Mouse (Mus musculus): Measurements from ENCODE around the gene Cog6. TPM values are rescaled to one million over a fixed set of nuclear protein-coding genes. Genes with fewer than 3 reads are reported as not detected.

The Cog6 gene
- total RNA-seq, 1 experiment from 2014 or later: 39.0 TPM

DNA sequence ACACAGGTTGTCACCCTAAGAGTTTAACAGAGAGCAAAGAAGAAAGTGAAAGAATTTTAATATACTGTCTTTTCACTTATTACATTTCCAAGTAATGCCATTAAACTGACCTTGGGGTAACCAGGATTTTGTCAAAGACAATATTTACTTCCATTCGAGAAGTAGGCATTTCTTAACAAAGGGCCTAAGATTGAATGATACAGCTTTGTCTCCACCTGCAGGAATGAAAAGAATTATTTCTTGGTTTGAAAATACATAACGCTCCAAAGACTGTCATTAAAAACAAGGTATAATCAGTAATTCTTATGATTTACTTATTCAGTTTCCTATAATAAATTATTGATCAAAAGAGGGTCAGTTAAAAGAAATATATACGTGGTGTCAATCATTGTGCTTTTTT lies 55.4 kb downstream of the Cog6 start:
- DNase-seq: no peak

DNA sequence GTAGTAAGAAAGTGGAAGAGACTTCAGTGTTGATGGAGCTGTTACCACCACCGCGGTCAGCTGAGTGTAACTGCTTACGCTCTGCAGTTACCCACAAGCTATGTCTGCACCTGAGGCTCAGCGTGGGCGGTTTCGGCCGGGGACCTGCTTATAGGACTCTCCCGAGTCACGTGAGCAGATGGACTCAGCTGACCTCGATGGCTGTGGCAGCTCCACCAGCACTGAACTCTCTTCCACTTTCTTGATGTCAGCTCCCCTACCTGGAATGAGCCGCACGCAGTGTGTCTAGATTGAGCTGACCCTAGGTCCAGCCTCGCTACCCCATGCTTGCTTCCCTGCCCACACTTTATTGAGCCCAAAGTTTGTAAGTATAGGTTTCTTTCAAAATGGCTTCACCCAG lies 56.1 kb downstream of the Cog6 start:
- DNase-seq: no peak

- DNase-seq: no peak
Measured at GRCm38 (mm10) chr3:52958444-52959120, 58.5 kb downstream of the Cog6 start.

GRCm38 (mm10) chr3:52957861-52958260 lies 59.2 kb downstream of the Cog6 start:
- DNase-seq: no peak

GRCm38 (mm10) chr3:52956236-52956635 lies 60.8 kb downstream of the Cog6 start:
- DNase-seq: no peak

DNA sequence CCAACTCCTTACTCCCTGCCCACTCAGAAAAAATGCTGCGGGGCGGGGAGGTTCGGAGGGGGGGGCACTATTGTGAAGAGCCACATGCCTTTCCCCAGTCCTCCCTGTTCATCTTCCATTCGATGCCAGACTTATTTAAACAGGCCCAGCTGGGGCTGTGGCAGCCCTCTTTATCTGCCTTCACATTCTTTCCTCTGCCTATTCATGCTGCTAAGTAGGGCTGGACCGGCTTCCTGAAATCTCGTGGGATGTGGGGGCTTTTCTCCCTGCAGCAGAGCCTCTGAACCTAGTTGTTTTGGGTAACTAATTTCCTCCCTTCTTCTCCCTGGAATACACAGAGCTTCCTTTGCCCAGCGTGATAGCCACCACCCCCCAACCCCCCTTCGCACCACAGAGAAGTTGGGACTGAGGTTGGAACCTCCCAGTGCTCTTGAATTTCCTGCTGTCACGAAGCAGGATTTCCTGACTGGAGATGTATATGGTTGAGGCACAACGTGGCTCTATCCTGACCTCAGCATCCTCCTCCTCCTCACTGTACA lies 61.5 kb downstream of the Cog6 start:
- peak; percentile 26 for DNase-seq

DNA sequence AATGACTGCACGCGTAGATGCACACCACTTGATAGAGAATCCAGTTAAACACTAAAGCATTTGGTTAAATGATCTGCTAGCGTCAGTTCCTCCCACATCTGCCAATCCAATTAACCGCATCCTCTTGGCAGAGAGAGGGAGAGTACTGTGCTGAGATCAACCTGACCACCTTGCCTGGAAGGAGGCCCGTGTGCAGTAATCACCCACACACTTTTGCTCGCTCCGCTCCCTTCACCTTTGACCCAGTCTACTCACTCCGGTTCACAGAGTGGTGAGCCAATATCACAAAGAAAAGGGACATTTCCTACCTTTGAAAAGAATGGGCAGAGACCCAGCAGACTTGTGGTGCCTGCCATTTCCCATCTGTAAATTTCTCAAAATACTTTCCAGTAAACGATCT lies 62.4 kb downstream of the Cog6 start:
- no peak for DNase-seq

DNA sequence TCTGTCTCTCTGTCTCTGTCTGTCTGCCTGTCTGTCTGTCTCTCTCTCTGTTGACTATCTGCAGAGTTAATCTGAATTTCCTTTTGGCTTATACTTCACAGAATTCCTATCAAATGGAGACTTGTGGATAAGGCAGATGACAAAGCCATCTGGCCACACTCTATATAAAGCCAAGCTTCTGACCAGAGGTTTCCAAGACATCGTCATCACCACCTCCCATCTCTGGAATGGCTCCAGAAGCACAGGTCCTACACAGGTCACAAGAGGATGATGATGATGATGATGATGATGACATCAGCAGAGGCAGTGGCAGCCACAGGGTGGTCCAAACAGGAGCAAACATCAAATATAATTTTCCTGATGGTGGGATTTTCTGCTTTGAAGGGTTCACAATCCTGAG lies 63.2 kb downstream of the Cog6 start:
- no peak for DNase-seq

DNA sequence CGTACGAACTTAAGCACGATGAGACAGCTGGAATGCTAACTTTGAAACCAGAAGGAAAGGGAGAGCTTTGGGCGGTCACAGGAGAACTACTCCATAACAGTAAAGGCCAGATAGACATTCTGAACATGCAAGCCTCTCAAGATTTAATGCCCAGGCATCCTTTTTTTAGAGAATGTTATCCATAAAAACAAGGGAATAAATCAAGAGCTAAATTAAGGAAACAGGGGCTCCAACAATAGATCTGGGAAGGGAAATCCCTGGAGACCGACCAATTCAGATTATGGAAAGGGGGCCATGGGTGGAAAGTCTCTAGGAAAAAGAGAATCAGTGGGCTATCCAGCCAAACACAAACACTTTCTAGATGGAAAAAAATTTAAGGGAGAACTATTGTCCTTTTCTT lies 68.2 kb downstream of the Cog6 start:
- no peak for DNase-seq

GRCm38 (mm10) chr3:52947444-52947843 lies 69.6 kb downstream of the Cog6 start:
- DNase-seq: no peak

GRCm38 (mm10) chr3:52940832-52941468 lies 76.1 kb downstream of the Cog6 start:
- peak; percentile 68 for DNase-seq

DNA sequence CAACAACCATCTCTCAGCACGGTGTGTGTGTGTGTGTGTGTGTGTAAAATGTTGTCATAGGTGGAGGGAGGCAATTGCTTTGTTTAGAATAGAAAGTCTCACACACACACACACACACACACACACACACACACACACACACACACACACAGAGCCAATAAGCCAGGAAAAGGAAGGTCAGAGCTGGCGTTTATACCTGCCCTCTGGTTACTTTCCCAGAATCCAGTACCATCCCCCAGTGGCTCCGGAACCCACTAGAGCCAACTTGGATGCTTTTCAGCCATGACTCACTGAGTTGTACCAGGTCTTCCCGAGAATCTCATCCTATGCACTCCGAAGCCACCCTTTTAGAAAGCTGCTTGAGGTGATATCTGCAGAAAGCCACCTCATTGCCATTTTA lies 78.6 kb downstream of the Cog6 start:
- peak; percentile 16 for DNase-seq

GRCm38 (mm10) chr3:52937739-52938306 lies 79.2 kb downstream of the Cog6 start:
- DNase-seq: no peak

DNA sequence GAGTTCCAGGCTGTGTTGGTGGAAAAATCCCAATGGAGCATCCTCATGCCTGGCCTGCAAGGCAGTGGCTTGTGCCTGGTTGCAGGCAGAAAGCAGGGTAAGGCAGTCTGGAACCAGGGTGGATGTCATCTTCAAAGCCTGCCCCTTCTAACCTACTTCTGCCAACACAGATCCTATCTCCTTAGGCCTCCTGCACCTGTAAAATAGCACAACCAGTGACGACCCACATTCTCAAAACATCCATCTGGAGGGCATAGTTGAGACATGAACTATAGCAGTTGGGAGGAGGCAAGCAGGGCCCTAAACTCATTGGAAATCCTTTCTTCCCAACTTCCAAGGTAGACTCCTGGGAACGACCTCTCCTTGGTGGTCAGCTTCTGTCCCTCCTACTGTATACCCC lies 85.1 kb downstream of the Cog6 start:
- no peak for DNase-seq

Other genes starting within 250 kb of the Cog6 start
- gene Lhfp, start 24.3 kb upstream of the Cog6 start, total RNA-seq (2021): 19.1 and 20.4 TPM in 2 replicates